Mouse (Mus musculus) heart, adult 2 months (tissue): ENCODE data around the gene Lgals2. TPM values are rescaled to one million over a fixed set of nuclear protein-coding genes. Genes with fewer than 3 reads are reported as not detected.
"Not testable (repeated sequence)": the region's sequence is repeated elsewhere in the genome, so short reads cannot be mapped to it uniquely, and the experiment has no call there.

Source experiments
- DNase-seq, 2 experiments: peaks; one replicate each; pipeline ENCODE4 v3.0.0; 2021
- H3K27ac ChIP-seq: fragments of 200-600 bp; 2 replicates; pipeline ENCODE4 v1.8.1; 2022
- H3K27me3 ChIP-seq: fragments of 200-500 bp; 2 replicates; pipeline ENCODE4 v1.6.1; 2012; ENCODE audit warnings: mild to moderate bottlenecking, low read length, inconsistent platforms, mixed read lengths; ENCODE audit not compliant: control insufficient read depth, insufficient read depth
- H3K36me3 ChIP-seq: fragments of 200-500 bp; 2 replicates; pipeline ENCODE4 v1.6.1; 2012; ENCODE audit warnings: low read length, inconsistent platforms; ENCODE audit not compliant: control insufficient read depth, insufficient read depth
- H3K4me1 ChIP-seq: fragments of 200-500 bp; 2 replicates; pipeline ENCODE4 v1.6.1; 2011; ENCODE audit warnings: low read length; ENCODE audit not compliant: control insufficient read depth, insufficient read depth
- H3K4me3 ChIP-seq: fragments of 200-600 bp; 2 replicates; pipeline ENCODE4 v1.8.1; 2022
- H3K79me2 ChIP-seq: fragments of 200-500 bp; replicated peaks from 2 replicates; pipeline ENCODE4 v1.6.1; 2012; ENCODE audit warnings: mild to moderate bottlenecking, inconsistent platforms, low read length, moderate library complexity, mixed read lengths; ENCODE audit not compliant: control insufficient read depth, insufficient read depth
- H3K9ac ChIP-seq: fragments of 200-500 bp; 2 replicates; pipeline ENCODE4 v1.6.1; 2012; ENCODE audit warnings: low read depth, mild to moderate bottlenecking, control low read depth, inconsistent platforms, low read length, mixed read lengths
- CTCF ChIP-seq: fragments of 200-600 bp; IDR thresholded peaks from 2 replicates; pipeline ENCODE4 v1.8.1; 2022; ENCODE audit warnings: antibody characterized with exemption, mild to moderate bottlenecking, moderate library complexity
- EP300 ChIP-seq: fragments of 200-500 bp; IDR thresholded peaks from 2 replicates; pipeline ENCODE4 v1.6.1; 2011; ENCODE audit warnings: low read depth, low read length, control low read depth; ENCODE audit not compliant: insufficient read depth
- POLR2A ChIP-seq: fragments of 200-500 bp; IDR thresholded peaks from 2 replicates; pipeline ENCODE4 v1.6.1; 2011; ENCODE audit warnings: mild to moderate bottlenecking, low read depth, low read length, control low read depth; ENCODE audit not compliant: insufficient read depth
- WGBS: fragments of 180-500 bp; shearing (Covaris S2); methylation state at CpG from one replicate; pipeline ENCODE4 v1.1.7; 2018; 5-methylcytosine and 5-hydroxymethylcytosine counted together
- intact Hi-C: fragments of 180-260 bp; cut with DNase I; formaldehyde crosslinking; loops from one replicate; pipeline ENCODE4 v1.15.1; 2025
- polyA plus RNA-seq: library from polyadenylated mRNA; depleted of rRNA; stranded (reverse); fragments of >200 nt; gene quantifications from 2 replicates; pipeline ENCODE4 v1.2.3, GENCODE M21; 2012
- total RNA-seq, 2 experiments: library from RNA; stranded (reverse); gene quantifications; 2 replicates each; pipeline ENCODE4 v1.2.3; 2021

Lgals2 gene
- total and polyA plus RNA-seq, 3 experiments = 1.5 TPM; not detected in 2

- Histone ChIP-seq H3K9ac (no peak overlapping the region), H3K36me3 (no peaks in the 10 kb centered on the region), H3K79me2 (no peaks in the 10 kb centered on the region), H3K4me1 (no peaks in the 10 kb centered on the region; the same call in 1 of the 2 replicates), H3K27ac (no peak overlapping the region), H3K4me3 (no peak overlapping the region), H3K27me3 (no peaks in the 10 kb centered on the region)
- no peak for DNase-seq
- WGBS = 70% methylated on average over 7 of the region's 7 CpGs
- TF ChIP-seq EP300 (no peak), CTCF (no peak), POLR2A (no peak)
- intact Hi-C loops = loop anchor here (5.0 kb wide), 1 partner anchor 640 kb away; no protein-coding TSS in a partner anchor
Observed at GRCm38 (mm10) chr15:78892440-78892839, 37.1 kb upstream of the Lgals2 start.

GRCm38 (mm10) chr15:78889401-78889853 is 34.1 kb upstream of the Lgals2 start:
- 48% methylated on average over 13 of the region's 13 CpGs for WGBS
- H3K36me3 ChIP-seq = no peaks in the 10 kb centered on the region
- intact Hi-C loops = no loop called here
- no peaks in the 10 kb centered on the region for H3K4me1 ChIP-seq
- no peak overlapping the region for H3K4me3 ChIP-seq
- TF ChIP-seq EP300 = no peak
- TF ChIP-seq POLR2A = no peak
- TF ChIP-seq CTCF = no peak
- DNase-seq = no peak
- no peak overlapping the region for H3K9ac ChIP-seq
- H3K79me2 ChIP-seq = no peaks in the 10 kb centered on the region
- H3K27me3 ChIP-seq = no peaks in the 10 kb centered on the region
- H3K27ac ChIP-seq = no peak overlapping the region

GRCm38 (mm10) chr15:78881828-78882227 is 26.5 kb upstream of the Lgals2 start:
- H3K27ac ChIP-seq = no peak overlapping the region
- no peaks in the 10 kb centered on the region for H3K27me3 ChIP-seq
- 89% methylated on average over 3 of the region's 3 CpGs for WGBS
- DNase-seq = no peak
- H3K9ac ChIP-seq = no peak overlapping the region
- H3K79me2 ChIP-seq = no peaks in the 10 kb centered on the region
- intact Hi-C loops = no loop called here
- no peak for TF ChIP-seq EP300
- no peak for TF ChIP-seq POLR2A
- TF ChIP-seq CTCF = no peak
- no peaks in the 10 kb centered on the region for H3K36me3 ChIP-seq
- H3K4me3 ChIP-seq = no peak overlapping the region
- peaks cover 2% of the 10 kb centered on the region; the same call in 1 of the 2 replicates for H3K4me1 ChIP-seq

- no peak for TF ChIP-seq POLR2A
- Histone ChIP-seq H3K4me1 (peaks cover 5% of the 10 kb centered on the region), H3K27ac (no peak overlapping the region), H3K79me2 (no peaks in the 10 kb centered on the region), H3K9ac (no peak overlapping the region), H3K36me3 (no peaks in the 10 kb centered on the region), H3K4me3 (no peak overlapping the region), H3K27me3 (no peaks in the 10 kb centered on the region)
- intact Hi-C loops = no loop called here
- no peak for DNase-seq
- 89% methylated on average over 8 of the region's 8 CpGs for WGBS
Observed at GRCm38 (mm10) chr15:78880432-78880831, 25.1 kb upstream of the Lgals2 start.

- H3K79me2 ChIP-seq, H3K27ac ChIP-seq, H3K9ac ChIP-seq, H3K36me3 ChIP-seq, H3K27me3 ChIP-seq, H3K4me3 ChIP-seq, H3K4me1 ChIP-seq, intact Hi-C loops: not testable (repeated sequence)
- peak; percentile 46 to 65 for DNase-seq
- WGBS = 19% methylated on average over 7 of the region's 7 CpGs
Observed at GRCm38 (mm10) chr15:78878792-78879516, 23.6 kb upstream of the Lgals2 start.

- Histone ChIP-seq H3K36me3 (no peaks in the 10 kb centered on the region), H3K4me1 (peaks cover 5% of the 10 kb centered on the region), H3K79me2 (no peaks in the 10 kb centered on the region), H3K9ac (peak overlapping the region; percentile 86), H3K27ac (peak overlapping the region; percentile 99), H3K27me3 (no peaks in the 10 kb centered on the region), H3K4me3 (peak overlapping the region; percentile 85)
- TF ChIP-seq POLR2A (no peak), CTCF (no peak), EP300 (no peak)
- intact Hi-C loops = no loop called here
- WGBS = 1% methylated on average over 17 of the region's 17 CpGs
- DNase-seq = no peak
Observed at GRCm38 (mm10) chr15:78877810-78878390, 22.6 kb upstream of the Lgals2 start.
